Mouse (Mus musculus) forebrain, embryonic 10.5 days (tissue): ENCODE data around the gene Cdc6. TPM values are rescaled to one million over a fixed set of nuclear protein-coding genes. Genes with fewer than 3 reads are reported as not detected.

Experiments
- DNase-seq: peaks from one replicate; pipeline ENCODE4 v3.0.0-alpha.2; 2017; ENCODE audit warnings: low spot score; ENCODE audit errors: extremely low spot score
- H3K27ac ChIP-seq: fragments of 300-500 bp; sonication (generic); 2 replicates; pipeline ENCODE4 v1.5.1; 2016; ENCODE audit warnings: mild to moderate bottlenecking
- H3K27me3 ChIP-seq: fragments of 300-500 bp; sonication (generic); 2 replicates; pipeline ENCODE4 v1.6.1; 2016; ENCODE audit warnings: mild to moderate bottlenecking; ENCODE audit not compliant: poor library complexity, severe bottlenecking
- H3K36me3 ChIP-seq: fragments of 300-500 bp; sonication (generic); replicated peaks from 2 replicates; pipeline ENCODE4 v1.6.1; 2016; ENCODE audit warnings: mild to moderate bottlenecking, moderate library complexity
- H3K4me1 ChIP-seq: fragments of 300-500 bp; sonication (generic); 2 replicates; pipeline ENCODE4 v1.6.1; 2016
- H3K4me3 ChIP-seq: fragments of 300-500 bp; sonication (generic); 2 replicates; pipeline ENCODE4 v1.5.1; 2016; ENCODE audit warnings: mild to moderate bottlenecking, moderate library complexity
- H3K9me3 ChIP-seq: fragments of 300-500 bp; sonication (generic); 2 replicates; pipeline ENCODE4 v1.6.1; 2016; ENCODE audit warnings: mild to moderate bottlenecking, moderate library complexity
- WGBS: fragments of 180-500 bp; shearing (Covaris S2); methylation state at CpG from one replicate; pipeline ENCODE4 v1.1.7; 2016; 5-methylcytosine and 5-hydroxymethylcytosine counted together
- polyA plus RNA-seq: library from polyadenylated mRNA; unstranded; fragments of >200 nt; fragmentation: Nextera tagmentation; extraction: Ambion mirVana; gene quantifications from 2 replicates; pipeline ENCODE4 v1.2.1, GENCODE M21; 2016

The Cdc6 gene
- polyA plus RNA-seq, 1 experiment from 2014 or later: 68.7 TPM

DNA sequence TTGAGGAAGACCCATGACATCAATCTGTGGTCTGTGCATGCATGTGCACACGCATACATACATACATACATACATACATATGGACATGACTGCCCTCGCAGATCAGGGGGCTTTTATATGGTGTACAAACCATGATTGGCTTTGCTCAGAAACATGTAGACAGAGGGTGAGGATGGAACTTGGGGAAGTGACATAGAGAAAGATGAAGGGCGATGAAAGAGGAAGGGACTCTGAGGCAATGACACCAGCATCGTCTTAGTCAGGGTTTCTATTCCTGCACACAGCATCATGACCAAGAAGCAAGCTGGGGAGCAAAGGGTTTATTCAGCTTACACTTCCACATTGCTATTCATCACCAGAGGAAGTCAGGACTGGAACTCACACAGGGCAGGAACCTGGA, 18.5 kb upstream of the Cdc6 start:
- peaks cover 4% of the 10 kb centered on the region; the same call in 1 of the 2 replicates for H3K9me3 ChIP-seq
- no peaks in the 10 kb centered on the region for H3K27me3 ChIP-seq
- H3K4me1 ChIP-seq: peaks cover 18% of the 10 kb centered on the region
- H3K36me3 ChIP-seq: peaks cover 96% of the 10 kb centered on the region
- 96% methylated on average over 4 of the region's 4 CpGs for WGBS
- no peak overlapping the region for H3K4me3 ChIP-seq
- no peak for DNase-seq
- no peak overlapping the region for H3K27ac ChIP-seq

DNA sequence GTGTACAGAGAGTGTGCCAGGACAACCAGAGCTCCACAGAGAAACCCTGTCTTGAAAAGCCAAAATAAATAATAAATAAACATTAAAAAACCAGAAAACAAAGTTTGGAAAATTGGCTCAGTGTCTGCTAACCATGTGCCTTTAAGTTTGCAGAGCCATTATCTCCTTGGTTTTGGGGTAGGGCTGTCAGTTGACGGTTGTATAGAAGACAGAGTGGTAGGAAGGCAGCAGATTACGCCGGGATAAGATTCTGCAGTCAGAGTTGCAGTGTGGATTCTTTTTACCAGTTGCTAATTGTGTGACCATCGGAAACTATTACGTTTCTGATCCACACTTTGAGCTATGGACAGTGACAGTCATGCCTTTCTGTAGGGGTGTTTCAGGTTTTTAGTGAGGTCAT, 17.6 kb upstream of the Cdc6 start:
- no peak overlapping the region for H3K4me3 ChIP-seq
- peaks cover 99% of the 10 kb centered on the region for H3K36me3 ChIP-seq
- peaks cover 4% of the 10 kb centered on the region; the same call in 1 of the 2 replicates for H3K9me3 ChIP-seq
- no peak for DNase-seq
- peaks cover 18% of the 10 kb centered on the region for H3K4me1 ChIP-seq
- 93% methylated on average over 5 of the region's 5 CpGs for WGBS
- no peak overlapping the region for H3K27ac ChIP-seq
- no peaks in the 10 kb centered on the region for H3K27me3 ChIP-seq

DNA sequence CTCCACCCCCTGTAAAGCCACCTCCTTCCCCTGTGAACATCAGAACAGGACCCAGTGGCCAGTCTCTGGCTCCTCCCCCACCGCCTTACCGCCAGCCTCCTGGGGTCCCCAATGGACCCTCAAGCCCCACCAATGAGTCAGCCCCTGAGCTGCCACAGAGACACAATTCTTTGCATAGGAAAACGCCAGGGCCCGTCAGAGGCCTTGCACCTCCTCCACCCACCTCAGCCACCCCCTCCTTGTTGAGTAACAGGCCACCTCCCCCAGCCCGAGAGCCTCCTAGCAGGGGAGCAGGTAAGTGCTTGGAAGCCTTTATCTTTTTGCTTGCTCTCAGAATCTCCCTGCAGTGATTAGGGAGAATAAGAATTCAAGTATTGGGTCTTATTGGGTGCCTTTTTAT, 15.2 kb upstream of the Cdc6 start:
- peaks cover 99% of the 10 kb centered on the region for H3K36me3 ChIP-seq
- 40% methylated on average over 5 of the region's 5 CpGs for WGBS
- peak overlapping the region; percentile 48; the same call in 1 of the 2 replicates for H3K27ac ChIP-seq

GRCm38 (mm10) chr11:98900529-98901125, 7.0 kb upstream of the Cdc6 start:
- peaks cover 73% of the 10 kb centered on the region for H3K36me3 ChIP-seq
- 90% methylated on average over 12 of the region's 12 CpGs for WGBS
- H3K9me3 ChIP-seq: no peaks in the 10 kb centered on the region
- H3K4me1 ChIP-seq: peaks cover 30% of the 10 kb centered on the region
- H3K27ac ChIP-seq: no peak overlapping the region
- no peaks in the 10 kb centered on the region for H3K27me3 ChIP-seq
- no peak overlapping the region for H3K4me3 ChIP-seq
- no peak for DNase-seq

More for the DNA sequence above, 15.2 kb upstream of the Cdc6 start:
- H3K27me3 ChIP-seq: no peaks in the 10 kb centered on the region
- peaks cover 18% of the 10 kb centered on the region for H3K4me1 ChIP-seq
- H3K9me3 ChIP-seq: peaks cover 4% of the 10 kb centered on the region; the same call in 1 of the 2 replicates
- no peak for DNase-seq
- no peak overlapping the region for H3K4me3 ChIP-seq

GRCm38 (mm10) chr11:98902621-98903245, 4.9 kb upstream of the Cdc6 start:
- H3K4me3 ChIP-seq: peak overlapping the region; percentile 38
- DNase-seq: peak; percentile 66
- no peaks in the 10 kb centered on the region for H3K9me3 ChIP-seq
- peaks cover 56% of the 10 kb centered on the region for H3K36me3 ChIP-seq
- H3K4me1 ChIP-seq: peaks cover 37% of the 10 kb centered on the region
- H3K27me3 ChIP-seq: no peaks in the 10 kb centered on the region
- 5% methylated on average over 10 of the region's 10 CpGs for WGBS
- H3K27ac ChIP-seq: peak overlapping the region; percentile 88

DNA sequence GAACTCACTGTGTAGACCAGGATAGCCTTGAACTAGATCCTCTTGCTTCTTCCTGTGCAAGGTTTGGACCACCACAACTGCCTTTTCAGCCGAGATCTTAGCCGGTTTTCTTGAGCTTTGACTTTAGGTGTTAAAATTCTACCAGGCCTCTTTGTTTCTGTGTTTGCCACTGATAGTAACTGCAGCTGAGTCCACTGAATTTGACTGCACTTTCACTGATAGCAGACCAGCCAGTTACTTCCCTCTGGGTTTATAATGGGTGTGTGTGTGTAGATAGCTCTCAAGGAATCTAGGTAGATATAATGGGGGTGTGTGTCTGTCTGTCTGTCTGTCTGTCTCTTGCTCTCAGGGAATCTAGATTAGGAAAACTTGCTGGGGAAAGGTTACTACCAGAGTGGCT, 3.0 kb upstream of the Cdc6 start:
- H3K36me3 ChIP-seq: peaks cover 49% of the 10 kb centered on the region
- WGBS: 89% methylated on average over 2 of the region's 2 CpGs
- 0 out of 2 replicates have a peak overlapping the region, but pooled peaks have one; percentile 72 for H3K27ac ChIP-seq
- DNase-seq: no peak
- H3K9me3 ChIP-seq: no peaks in the 10 kb centered on the region
- peaks cover 55% of the 10 kb centered on the region for H3K4me1 ChIP-seq
- H3K27me3 ChIP-seq: no peaks in the 10 kb centered on the region
- no peak overlapping the region for H3K4me3 ChIP-seq

DNA sequence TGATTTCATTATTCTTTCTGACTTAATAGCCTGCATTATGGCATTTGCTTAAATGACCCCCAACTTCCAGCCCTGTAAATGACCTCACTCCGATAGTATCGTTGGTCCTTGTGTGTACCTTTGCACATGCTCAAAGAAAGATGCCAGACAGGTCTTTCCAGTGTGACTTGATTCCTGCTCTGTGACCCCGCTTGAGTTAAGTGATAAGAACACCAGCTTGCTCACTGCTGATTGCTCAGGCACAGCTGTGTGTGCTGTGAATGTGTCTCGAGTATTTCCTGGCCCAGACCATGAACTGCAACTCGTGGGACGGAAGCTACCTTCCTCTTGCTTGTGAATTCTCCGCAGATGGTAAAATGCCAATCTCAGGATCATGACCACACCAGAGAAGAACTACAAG, 2.6 kb upstream of the Cdc6 start:
- Histone ChIP-seq H3K27ac (no peak overlapping the region), H3K4me1 (peaks cover 60% of the 10 kb centered on the region), H3K27me3 (no peaks in the 10 kb centered on the region), H3K9me3 (no peaks in the 10 kb centered on the region), H3K36me3 (peaks cover 49% of the 10 kb centered on the region), H3K4me3 (no peak overlapping the region)
- WGBS: 86% methylated on average over 7 of the region's 7 CpGs
- no peak for DNase-seq

- no peaks in the 10 kb centered on the region for H3K27me3 ChIP-seq
- H3K4me3 ChIP-seq: no peak overlapping the region
- peaks cover 65% of the 10 kb centered on the region for H3K4me1 ChIP-seq
- DNase-seq: no peak
- WGBS: 86% methylated on average over 4 of the region's 4 CpGs
- no peaks in the 10 kb centered on the region for H3K9me3 ChIP-seq
- H3K27ac ChIP-seq: no peak overlapping the region
- H3K36me3 ChIP-seq: peaks cover 49% of the 10 kb centered on the region
Measured at GRCm38 (mm10) chr11:98905583-98905982, 2.0 kb upstream of the Cdc6 start.

DNA sequence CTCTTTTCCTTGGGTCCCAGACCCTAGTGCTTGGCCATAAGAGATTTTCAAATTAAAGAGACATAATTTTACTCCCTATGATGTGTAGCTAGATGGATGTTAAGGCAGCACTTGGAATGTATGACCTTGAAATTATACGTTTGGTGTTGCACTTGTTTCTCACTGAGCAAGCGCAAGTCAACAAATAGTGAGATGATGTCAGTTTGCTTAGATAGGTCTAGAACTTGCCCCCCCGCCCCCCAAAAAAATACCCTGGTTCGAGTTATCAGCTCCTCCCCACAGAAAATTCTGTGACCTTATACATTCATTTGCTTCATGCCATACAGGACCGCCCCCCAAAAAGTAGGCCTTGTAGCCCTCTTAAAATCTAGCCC, 551 bp upstream of the Cdc6 start:
- Histone ChIP-seq H3K4me1 (peaks cover 65% of the 10 kb centered on the region), H3K36me3 (peaks cover 51% of the 10 kb centered on the region), H3K9me3 (no peaks in the 10 kb centered on the region), H3K4me3 (peak overlapping the region; percentile 69), H3K27me3 (no peaks in the 10 kb centered on the region), H3K27ac (peak overlapping the region; percentile 88)
- no peak for DNase-seq
- WGBS: 61% methylated on average over 5 of the region's 5 CpGs

GRCm38 (mm10) chr11:98909654-98910053, 2.1 kb downstream of the Cdc6 start:
- Histone ChIP-seq H3K27ac (no peak overlapping the region), H3K9me3 (no peaks in the 10 kb centered on the region), H3K4me3 (peak overlapping the region; percentile 69)

DNA sequence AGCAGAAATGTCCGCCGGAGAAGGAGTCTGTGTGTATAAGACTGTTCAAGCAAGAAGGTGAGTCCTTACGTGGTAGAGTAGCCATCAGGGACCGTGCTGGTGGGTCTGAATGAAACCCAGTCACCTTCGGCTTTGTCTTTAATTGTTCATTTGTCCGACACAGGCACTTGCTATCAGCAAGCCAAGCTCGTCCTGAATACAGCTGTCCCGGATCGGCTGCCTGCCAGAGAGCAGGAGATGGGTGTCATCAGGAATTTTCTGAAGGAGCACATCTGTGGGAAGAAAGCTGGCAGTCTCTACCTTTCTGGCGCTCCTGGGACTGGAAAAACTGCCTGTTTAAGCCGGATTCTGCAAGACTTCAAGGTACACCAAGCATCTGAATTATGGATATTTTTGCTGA, 2.8 kb downstream of the Cdc6 start:
- Histone ChIP-seq H3K9me3 (no peaks in the 10 kb centered on the region), H3K36me3 (peaks cover 75% of the 10 kb centered on the region), H3K27ac (no peak overlapping the region), H3K4me1 (peaks cover 39% of the 10 kb centered on the region), H3K4me3 (no peak overlapping the region), H3K27me3 (no peaks in the 10 kb centered on the region)
- no peak for DNase-seq
- WGBS: 94% methylated on average over 11 of the region's 11 CpGs

More at GRCm38 (mm10) chr11:98909654-98910053, 2.1 kb downstream of the Cdc6 start:
- Histone ChIP-seq H3K4me1 (peaks cover 39% of the 10 kb centered on the region), H3K27me3 (no peaks in the 10 kb centered on the region), H3K36me3 (peaks cover 70% of the 10 kb centered on the region)
- DNase-seq: peak; percentile 41
- WGBS: 64% methylated on average over 6 of the region's 6 CpGs

DNA sequence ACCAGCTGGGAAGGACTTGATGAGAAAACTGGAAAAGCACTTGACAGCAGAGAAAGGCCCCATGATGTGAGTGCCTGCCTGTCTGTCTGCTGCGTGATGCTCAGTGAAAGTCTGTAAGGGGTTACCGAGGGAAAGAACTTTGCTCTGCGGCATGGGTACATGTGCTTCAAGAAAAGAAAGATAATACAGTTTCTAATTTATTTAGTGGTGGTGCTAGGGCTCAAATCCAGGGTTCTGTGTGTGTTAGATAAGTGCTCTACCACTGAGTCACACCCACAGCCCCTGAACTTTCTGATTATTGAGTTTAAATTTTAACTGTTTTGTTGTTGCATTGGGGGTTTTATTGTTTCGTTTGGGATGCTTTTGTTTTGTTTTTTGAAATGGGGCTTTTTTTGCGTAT, 3.9 kb downstream of the Cdc6 start:
- H3K36me3 ChIP-seq: peaks cover 79% of the 10 kb centered on the region
- H3K27ac ChIP-seq: no peak overlapping the region
- WGBS: 92% methylated on average over 5 of the region's 5 CpGs
- H3K4me3 ChIP-seq: no peak overlapping the region
- no peaks in the 10 kb centered on the region for H3K9me3 ChIP-seq
- no peak for DNase-seq
- peaks cover 39% of the 10 kb centered on the region for H3K4me1 ChIP-seq
- H3K27me3 ChIP-seq: no peaks in the 10 kb centered on the region

DNA sequence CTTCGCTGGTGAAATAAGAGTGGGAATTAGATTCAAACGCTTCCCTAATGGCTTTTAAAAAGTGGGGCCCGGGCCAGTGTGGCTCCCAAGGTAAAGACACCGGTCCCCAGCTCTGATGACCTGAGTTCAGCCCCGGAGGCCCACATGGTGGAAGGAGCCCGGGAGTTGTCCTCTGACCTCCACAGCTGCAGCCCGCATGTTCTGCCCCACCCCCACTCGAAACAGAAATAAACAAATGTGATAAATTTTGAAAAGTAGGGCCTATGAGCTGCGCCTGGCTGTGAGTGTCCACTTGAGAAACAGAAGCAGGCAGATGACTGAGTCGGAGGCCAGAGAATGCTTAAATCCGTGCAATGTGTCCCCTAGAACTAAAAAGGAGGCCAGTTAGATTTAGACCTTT, 6.6 kb downstream of the Cdc6 start:
- 87% methylated on average over 11 of the region's 11 CpGs for WGBS
- no peak overlapping the region for H3K27ac ChIP-seq
- no peak overlapping the region for H3K4me3 ChIP-seq
- no peak for DNase-seq
- no peaks in the 10 kb centered on the region for H3K9me3 ChIP-seq
- peaks cover 100% of the 10 kb centered on the region for H3K36me3 ChIP-seq
- H3K27me3 ChIP-seq: no peaks in the 10 kb centered on the region
- peaks cover 26% of the 10 kb centered on the region for H3K4me1 ChIP-seq
